Comparison of ENCODE assay signal across 12 mouse cellular contexts in genomic region chr15:79166712-79167111, GRCm38 (mm10). TPM values are rescaled to one million over a fixed set of nuclear protein-coding genes. Genes with fewer than 3 reads are reported as not detected.
DNase-seq lines count a peak whose midpoint lies in the region; ATAC-seq lines count a peak whose summit lies in the region.
"Had no signal": no experiment of that assay in that cellular context is flagged by ENCODE, and none has a peak within 500 bp of the region (broad histone marks: within the 10 kb centered on the region; RNA-seq: fewer than 3 reads in every experiment).

No protein-coding gene starts in this region.

- no peak overlapping the region for H3K9ac ChIP-seq in heart, embryonic 15.5 days
- H3K9ac ChIP-seq in embryonic facial prominence, embryonic 14.5 days (ENCODE audit: low read depth, low read length) = no peak overlapping the region
- H3K9ac ChIP-seq in neural tube, embryonic 12.5 days = no peak overlapping the region
- H3K9ac ChIP-seq in kidney, embryonic 14.5 days (ENCODE audit: low read depth, low read length) = no peak overlapping the region

- 46% methylated on average over 8 of the region's 8 CpGs for WGBS in heart, embryonic 15.5 days
- WGBS in embryonic facial prominence, embryonic 14.5 days = 50% methylated on average over 8 of the region's 8 CpGs
- 40% methylated on average over 8 of the region's 8 CpGs for WGBS in neural tube, embryonic 12.5 days
- 42% methylated on average over 8 of the region's 8 CpGs for WGBS in kidney, embryonic 14.5 days

- ATAC-seq in heart, embryonic 15.5 days (replicated peaks; ENCODE audit: insufficient number of reproducible peaks, insufficient read depth, low FRiP score, low read depth) = 0 out of 2 replicates have a peak, but pooled peaks have one; percentile 4
- no peak for ATAC-seq in embryonic facial prominence, embryonic 14.5 days (ENCODE audit: low read depth)
- ATAC-seq in neural tube, embryonic 12.5 days (ENCODE audit: low FRiP score, low read depth) = 0 out of 2 replicates have a peak, but pooled peaks have one; percentile 31
- no peak for ATAC-seq in kidney, embryonic 14.5 days (ENCODE audit: low FRiP score, low TSS enrichment)
- ATAC-seq: lung, postnatal 0 days had no signal

- H3K4me2 ChIP-seq in heart, embryonic 15.5 days = no peak overlapping the region
- 0 out of 2 replicates have a peak overlapping the region, but pooled peaks have one; percentile 1 for H3K4me2 ChIP-seq in embryonic facial prominence, embryonic 14.5 days (ENCODE audit: low read depth, low read length)
- H3K4me2 ChIP-seq in neural tube, embryonic 12.5 days (replicated peaks) = peak overlapping the region; percentile 35
- H3K4me2 ChIP-seq in kidney, embryonic 14.5 days (replicated peaks; ENCODE audit: low read depth, low read length) = no peak overlapping the region

- H3K9me3 ChIP-seq in heart, embryonic 15.5 days (replicated peaks) = no peaks in the 10 kb centered on the region
- H3K9me3 ChIP-seq in embryonic facial prominence, embryonic 14.5 days (ENCODE audit: control insufficient read depth, low read length) = no peaks in the 10 kb centered on the region
- H3K9me3 ChIP-seq in neural tube, embryonic 12.5 days = no peaks in the 10 kb centered on the region
- H3K9me3 ChIP-seq in kidney, embryonic 14.5 days (ENCODE audit: control insufficient read depth, low read length) = no peaks in the 10 kb centered on the region
- H3K9me3 ChIP-seq: limb, embryonic 13.5 days had no signal

- no peak for DNase-seq in heart, adult 8-10 months (ENCODE audit: low spot score)
- DNase-seq in embryo, embryonic 10.5 days (ENCODE audit: low spot score) = peak; percentile 43
- DNase-seq in embryonic facial prominence, embryonic 14.5 days (ENCODE audit: low spot score) = peak; percentile 33
- no peak for DNase-seq in frontal cortex, postnatal 14 days (ENCODE audit: low spot score in 2 of 2)
- DNase-seq: kidney, adult 9 months; thymus, postnatal 14 days had no signal

- H3K27me3 ChIP-seq in heart, embryonic 15.5 days = peaks cover 64% of the 10 kb centered on the region
- peaks cover 41% of the 10 kb centered on the region for H3K27me3 ChIP-seq in embryonic facial prominence, embryonic 14.5 days (replicated peaks; ENCODE audit: control insufficient read depth, insufficient read depth, low read length)
- peaks cover 49% of the 10 kb centered on the region for H3K27me3 ChIP-seq in neural tube, embryonic 12.5 days (replicated peaks)
- peaks cover 46% of the 10 kb centered on the region for H3K27me3 ChIP-seq in kidney, embryonic 14.5 days (ENCODE audit: control insufficient read depth, insufficient read depth, low read length)

- no peak overlapping the region for H3K4me3 ChIP-seq in heart, embryonic 15.5 days
- H3K4me3 ChIP-seq in embryonic facial prominence, embryonic 14.5 days (ENCODE audit: low read depth, low read length) = no peak overlapping the region
- no peak overlapping the region for H3K4me3 ChIP-seq in neural tube, embryonic 12.5 days
- H3K4me3 ChIP-seq in kidney, embryonic 14.5 days (ENCODE audit: low read length) = no peak overlapping the region
- H3K4me3 ChIP-seq: limb, embryonic 13.5 days had no signal

- H3K36me3 ChIP-seq in heart, embryonic 15.5 days = no peaks in the 10 kb centered on the region
- no peaks in the 10 kb centered on the region for H3K36me3 ChIP-seq in embryonic facial prominence, embryonic 14.5 days (ENCODE audit: control insufficient read depth, insufficient read depth, low read length)
- no peaks in the 10 kb centered on the region for H3K36me3 ChIP-seq in neural tube, embryonic 12.5 days
- no peaks in the 10 kb centered on the region for H3K36me3 ChIP-seq in kidney, embryonic 14.5 days (ENCODE audit: control insufficient read depth, insufficient read depth, low read length)
- H3K36me3 ChIP-seq: limb, embryonic 13.5 days had no signal

- no peak overlapping the region for H3K27ac ChIP-seq in heart, embryonic 15.5 days
- no peak overlapping the region for H3K27ac ChIP-seq in embryonic facial prominence, embryonic 14.5 days (replicated peaks; ENCODE audit: low read depth, low read length)
- H3K27ac ChIP-seq in neural tube, embryonic 12.5 days = no peak overlapping the region
- no peak overlapping the region for H3K27ac ChIP-seq in kidney, embryonic 14.5 days (ENCODE audit: low read depth, low read length)
- H3K27ac ChIP-seq: limb, embryonic 13.5 days had no signal

- H3K4me1 ChIP-seq in heart, embryonic 15.5 days (replicated peaks) = peaks cover 15% of the 10 kb centered on the region
- 0 out of 2 replicates have a peak, but pooled peaks cover 2% of the 10 kb centered on the region for H3K4me1 ChIP-seq in embryonic facial prominence, embryonic 14.5 days (ENCODE audit: control insufficient read depth, insufficient read depth, low read length)
- peaks cover 39% of the 10 kb centered on the region for H3K4me1 ChIP-seq in neural tube, embryonic 12.5 days
- H3K4me1 ChIP-seq in kidney, embryonic 14.5 days (ENCODE audit: control insufficient read depth, insufficient read depth, low read length) = 0 out of 2 replicates have a peak, but pooled peaks cover 2% of the 10 kb centered on the region

RNA-seq across cellular contexts. Expression of gene Sox10, which starts 1.7 kb away (rescaled TPM):
- 0.45 and 1.3 TPM in 2 replicates for polyA plus RNA-seq in heart, embryonic 15.5 days (2015; fragmentation: Nextera tagmentation; extraction: Ambion mirVana)
- total RNA-seq in heart, adult 8-10 months (2022) = 1 to 10 TPM in 2 of 4 experiments, under 1 TPM in 2; 0.55 to 1.7 (median 0.94) TPM
- 16.2 and 17.7 TPM in 2 replicates for polyA plus RNA-seq in embryonic facial prominence, embryonic 14.5 days (2014; fragmentation: Nextera tagmentation; extraction: Ambion mirVana)
- 27.4 and 35.8 TPM in 2 replicates for polyA plus RNA-seq in neural tube, embryonic 12.5 days (2016; fragmentation: Nextera tagmentation; extraction: Ambion mirVana)
- polyA plus RNA-seq in kidney, embryonic 14.5 days (2014; fragmentation: Nextera tagmentation; extraction: Ambion mirVana) = 0.21 and 0.22 TPM in 2 replicates
- total RNA-seq: granulocyte monocyte progenitor cell, adult 5-6 weeks had no signal

RNA-seq across cellular contexts. Expression of gene 1700088E04Rik, which starts 25.7 kb away (rescaled TPM):
- 7.4 and 8.1 TPM in 2 replicates for polyA plus RNA-seq in heart, embryonic 15.5 days (2015; fragmentation: Nextera tagmentation; extraction: Ambion mirVana)
- total RNA-seq in heart, adult 8-10 months (2022) = 1 to 10 TPM; 1.6 to 2.7 (median 2.4) TPM
- polyA plus RNA-seq in embryonic facial prominence, embryonic 14.5 days (2014; fragmentation: Nextera tagmentation; extraction: Ambion mirVana) = 8.5 and 12.2 TPM in 2 replicates
- 9.4 and 11.7 TPM in 2 replicates for polyA plus RNA-seq in neural tube, embryonic 12.5 days (2016; fragmentation: Nextera tagmentation; extraction: Ambion mirVana)
- 7.1 and 8.8 TPM in 2 replicates for polyA plus RNA-seq in kidney, embryonic 14.5 days (2014; fragmentation: Nextera tagmentation; extraction: Ambion mirVana)
- total RNA-seq: granulocyte monocyte progenitor cell, adult 5-6 weeks had no signal

RNA-seq across cellular contexts. Expression of gene Polr2f, which starts 25.9 kb away (rescaled TPM):
- 207 and 240 TPM in 2 replicates for polyA plus RNA-seq in heart, embryonic 15.5 days (2015; fragmentation: Nextera tagmentation; extraction: Ambion mirVana)
- 100 to 1,000 TPM; 124 to 149 (median 135) TPM for total RNA-seq in heart, adult 8-10 months (2022)
- polyA plus RNA-seq in embryonic facial prominence, embryonic 14.5 days (2014; fragmentation: Nextera tagmentation; extraction: Ambion mirVana) = 305 TPM in 2 replicates
- polyA plus RNA-seq in neural tube, embryonic 12.5 days (2016; fragmentation: Nextera tagmentation; extraction: Ambion mirVana) = 318 and 338 TPM in 2 replicates
- polyA plus RNA-seq in kidney, embryonic 14.5 days (2014; fragmentation: Nextera tagmentation; extraction: Ambion mirVana) = 352 and 434 TPM in 2 replicates

RNA-seq across cellular contexts. Expression of gene Micall1, which starts 58.0 kb away (rescaled TPM):
- polyA plus RNA-seq in heart, embryonic 15.5 days (2015; fragmentation: Nextera tagmentation; extraction: Ambion mirVana) = 20.2 and 23.3 TPM in 2 replicates
- total RNA-seq in heart, adult 8-10 months (2022) = 10 to 100 TPM; 41.2 to 42.2 (median 41.5) TPM
- 10.5 and 10.8 TPM in 2 replicates for polyA plus RNA-seq in embryonic facial prominence, embryonic 14.5 days (2014; fragmentation: Nextera tagmentation; extraction: Ambion mirVana)
- polyA plus RNA-seq in neural tube, embryonic 12.5 days (2016; fragmentation: Nextera tagmentation; extraction: Ambion mirVana) = 12.0 and 12.5 TPM in 2 replicates
- polyA plus RNA-seq in kidney, embryonic 14.5 days (2014; fragmentation: Nextera tagmentation; extraction: Ambion mirVana) = 6.5 and 7.2 TPM in 2 replicates

Comparison
In these comparisons a context has a peak if more than half of its experiments do, and no peak if none do; other contexts are left out.
1. ATAC-seq: peak in heart, embryonic 15.5 days (single experiment) and neural tube, embryonic 12.5 days (single experiment); none in embryonic facial prominence, embryonic 14.5 days (single experiment) and kidney, embryonic 14.5 days (single experiment).
2. H3K4me2 ChIP-seq: peak in embryonic facial prominence, embryonic 14.5 days (single experiment) and neural tube, embryonic 12.5 days (single experiment); none in heart, embryonic 15.5 days (single experiment) and kidney, embryonic 14.5 days (single experiment).
3. DNase-seq: peak in embryo, embryonic 10.5 days (single experiment) and embryonic facial prominence, embryonic 14.5 days (single experiment); none in heart, adult 8-10 months (single experiment) and frontal cortex, postnatal 14 days (0 of 2).